Mouse (Mus musculus) layer of hippocampus, adult 18-20 months (tissue): ENCODE data around the gene Fbf1. TPM values are rescaled to one million over a fixed set of nuclear protein-coding genes. Genes with fewer than 3 reads are reported as not detected.
A peak's percentile ranks its signal among the peaks of the same experiment; 100 is the strongest.

Experiments used
- DNase-seq, 2 experiments: peaks; one replicate each; pipeline ENCODE4 v3.0.0; 2022; ENCODE audit warnings: low spot score in 2 of 2
- total RNA-seq, 2 experiments: library from RNA; stranded (reverse); gene quantifications; 2 replicates each; pipeline ENCODE4 v1.2.3; 2021

Gene Fbf1
- total RNA-seq, 2 experiments from 2014 or later: 82.3 to 83.6 TPM

DNA sequence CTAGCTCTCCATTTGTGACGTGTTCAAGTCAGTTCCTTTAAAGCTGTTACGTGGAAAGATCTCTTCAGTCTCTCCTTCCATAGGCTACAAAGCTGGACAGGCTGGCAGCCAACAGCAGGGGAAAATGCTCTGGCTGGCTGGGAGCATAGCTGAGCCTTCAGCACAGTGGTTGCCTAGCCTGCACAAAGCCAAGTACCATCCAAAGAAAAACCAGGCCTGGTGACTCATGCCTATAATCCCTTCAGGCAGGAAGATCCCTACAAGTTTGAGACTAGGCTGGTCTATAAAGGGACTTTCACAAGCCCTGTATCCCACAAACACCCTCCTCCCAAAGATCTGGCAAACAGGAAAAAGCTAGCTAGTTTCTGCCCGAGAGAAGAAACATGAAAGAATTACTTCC lies 17.9 kb upstream of the Fbf1 start:
- no peak for DNase-seq

DNA sequence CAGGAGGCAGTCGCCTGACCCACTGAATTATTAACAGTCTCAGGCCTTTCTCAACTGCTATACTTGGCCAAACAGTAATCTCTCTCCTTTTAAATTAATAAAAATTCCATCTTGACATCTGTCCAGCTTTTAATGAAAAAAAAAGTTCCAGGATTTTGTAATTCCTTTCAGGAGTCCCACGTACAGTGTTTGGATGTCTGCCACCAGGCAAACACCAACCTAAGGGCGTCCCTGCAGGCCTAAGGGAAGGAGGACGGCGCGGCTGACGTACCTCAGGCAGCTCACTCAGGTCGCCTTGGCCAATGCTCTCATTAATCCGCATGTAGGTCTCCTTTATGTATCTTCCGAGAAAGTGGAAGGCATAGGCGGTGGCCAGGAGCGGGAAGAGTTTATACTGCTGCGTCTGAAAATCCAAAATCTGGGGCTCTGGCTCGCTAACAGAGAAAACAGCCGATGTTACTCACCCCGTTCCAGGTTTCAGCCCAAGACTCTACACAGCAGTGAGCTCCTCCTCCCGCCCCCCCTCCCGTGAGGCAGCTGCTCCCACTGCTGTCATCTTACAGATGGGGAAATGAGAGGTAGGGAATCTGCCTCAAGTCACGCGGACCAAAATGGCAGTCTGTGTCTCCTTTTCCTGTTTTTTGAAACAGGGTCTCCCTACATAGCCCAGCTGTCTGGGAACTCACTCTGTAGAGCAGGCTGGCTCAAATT lies 10.6 kb upstream of the Fbf1 start:
- DNase-seq: peak in 1 of 2 experiments; percentile 21

DNA sequence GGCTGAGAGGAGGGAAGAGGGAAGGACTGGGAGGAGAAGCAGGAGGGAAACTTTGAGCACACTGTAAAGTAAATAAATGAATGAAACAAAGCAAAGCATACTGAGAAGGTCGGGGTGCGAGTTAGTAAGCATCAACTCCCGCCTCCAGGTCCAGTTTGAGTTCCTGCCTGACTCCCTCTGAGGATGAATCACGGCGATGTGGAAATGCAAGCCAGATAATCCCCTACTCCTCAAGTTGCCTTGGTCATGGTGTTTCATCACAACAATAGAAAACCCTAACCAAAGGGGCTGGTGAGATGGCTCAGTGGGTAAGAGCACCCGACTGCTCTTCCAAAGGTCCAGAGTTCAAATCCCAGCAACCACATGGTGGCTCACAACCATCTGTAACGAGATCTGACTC lies 8.0 kb upstream of the Fbf1 start:
- DNase-seq: no peak

DNA sequence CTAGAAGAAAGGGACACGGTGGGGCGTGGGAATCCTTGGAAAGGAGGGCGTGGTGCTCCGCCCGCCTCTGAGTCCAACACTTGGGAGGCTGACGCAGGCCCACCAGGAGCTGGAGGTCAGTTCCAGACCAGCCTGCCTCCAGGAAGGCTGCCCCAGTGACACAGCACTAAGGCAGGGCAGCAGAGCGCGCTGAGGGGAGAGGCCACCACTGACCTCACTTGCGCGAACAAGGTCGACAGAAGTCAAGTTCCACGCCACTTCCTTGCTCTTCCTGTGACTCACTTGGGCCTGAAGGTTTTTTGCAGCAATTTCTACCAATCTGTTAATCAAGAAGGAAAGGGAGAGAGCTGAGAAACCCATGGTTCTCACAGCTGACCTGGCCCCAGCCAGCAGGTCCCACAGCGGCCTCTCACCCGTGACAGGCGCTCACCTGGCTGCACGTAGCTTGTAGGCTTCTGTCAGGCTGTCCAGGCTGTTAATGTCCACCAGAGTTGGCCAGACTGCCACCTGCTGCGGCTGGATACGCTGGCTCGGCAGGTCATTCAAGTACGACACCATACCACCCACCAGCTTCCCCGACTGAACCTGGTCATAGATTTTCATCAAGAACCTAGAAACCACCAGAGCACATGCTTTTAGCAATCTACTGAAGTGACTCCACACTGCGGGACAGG lies 6.9 kb upstream of the Fbf1 start:
- DNase-seq: no peak

DNA sequence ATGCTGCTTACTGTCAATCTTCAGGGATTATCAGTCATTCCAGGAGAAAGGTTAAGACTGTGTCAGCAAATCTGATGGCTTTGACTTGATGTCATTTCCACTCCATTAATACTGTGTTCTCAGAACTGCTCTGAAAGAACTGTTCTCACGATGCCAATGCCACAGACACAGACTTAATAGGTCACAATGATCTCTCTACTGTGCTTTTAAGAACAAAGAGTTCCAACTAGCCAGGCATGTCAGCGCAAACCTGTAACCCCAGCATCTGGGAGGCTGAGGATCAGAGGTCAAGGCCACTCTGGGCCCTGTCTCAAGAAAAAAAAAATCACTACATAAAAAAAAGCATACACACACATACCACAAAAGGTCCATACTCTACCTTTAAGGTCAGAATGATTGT lies 4.0 kb upstream of the Fbf1 start:
- DNase-seq: no peak

DNA sequence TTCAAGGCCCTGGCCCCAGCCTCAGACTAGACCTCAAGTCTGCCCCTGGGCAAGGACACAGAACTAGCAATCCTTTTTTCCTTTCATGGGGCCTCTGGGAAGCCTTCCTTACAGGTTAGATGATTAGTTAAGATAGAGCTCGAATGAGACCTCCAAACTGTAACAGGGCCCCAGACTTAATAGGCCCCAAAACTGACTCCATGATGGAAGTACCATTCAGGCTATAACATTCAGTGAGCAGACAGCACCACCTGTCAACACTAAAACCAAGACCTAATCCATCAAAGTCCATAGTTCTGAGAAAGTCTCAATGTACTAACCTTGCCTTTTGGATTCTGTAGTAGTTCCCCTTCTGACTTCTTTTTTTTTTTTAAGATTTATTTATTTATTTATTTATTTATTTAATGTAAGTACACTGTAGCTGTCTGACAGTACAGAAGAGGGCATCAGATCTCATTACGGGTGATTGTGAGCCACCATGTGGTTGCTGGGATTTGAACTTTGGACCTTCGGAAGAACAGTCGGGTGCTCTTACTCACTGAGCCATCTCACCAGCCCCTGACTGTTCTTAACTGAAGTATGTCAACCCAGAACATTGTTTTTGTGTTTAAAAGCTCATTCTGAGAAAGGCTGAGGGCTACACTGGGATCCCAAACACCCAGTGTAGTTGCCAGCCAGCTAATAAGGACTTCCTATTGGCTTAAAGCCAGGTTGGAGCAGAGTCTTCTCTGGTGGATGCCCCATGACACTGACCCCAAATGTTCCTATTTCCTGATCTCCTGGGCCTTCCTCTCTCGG lies 2.2 kb upstream of the Fbf1 start:
- DNase-seq: no peak

DNA sequence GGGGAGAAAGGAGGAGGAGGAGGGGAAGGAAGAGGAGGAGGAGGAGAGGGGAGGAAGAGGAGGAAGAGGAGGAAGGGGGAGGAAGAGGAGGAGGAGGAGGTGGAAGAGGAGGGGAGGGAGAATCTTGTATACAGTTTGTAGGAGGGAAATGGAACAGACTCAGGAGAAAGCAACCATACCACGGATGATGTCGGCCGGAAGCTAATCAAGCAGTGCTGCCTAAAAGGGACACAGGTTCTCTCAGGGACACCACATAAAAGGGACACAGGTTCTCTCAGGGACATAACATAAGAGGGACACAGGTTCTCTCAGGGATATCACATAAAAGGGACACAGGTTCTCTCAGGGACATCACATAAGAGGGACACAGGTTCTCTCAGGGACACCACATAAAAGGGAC lies 1.2 kb upstream of the Fbf1 start:
- DNase-seq: no peak

DNA sequence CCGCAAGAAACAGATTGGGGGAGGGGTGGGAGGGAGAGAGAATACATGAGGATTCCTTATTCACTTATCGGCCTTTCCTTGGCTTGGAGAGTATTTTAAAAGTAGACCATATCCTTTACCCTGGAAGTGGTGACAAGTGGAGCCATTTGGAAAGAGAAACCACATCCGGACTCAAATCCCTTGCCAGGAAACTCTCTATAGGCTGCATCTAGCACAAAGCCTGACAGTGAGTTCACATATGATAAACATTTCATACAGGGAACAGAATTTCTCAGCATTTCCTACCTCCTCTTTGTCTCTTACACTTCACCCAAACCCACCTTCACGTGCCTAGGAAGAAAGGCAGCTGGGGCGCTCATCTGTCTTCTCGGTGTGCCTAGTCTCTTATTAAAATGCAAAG lies 734 bp downstream of the Fbf1 start:
- DNase-seq: no peak

DNA sequence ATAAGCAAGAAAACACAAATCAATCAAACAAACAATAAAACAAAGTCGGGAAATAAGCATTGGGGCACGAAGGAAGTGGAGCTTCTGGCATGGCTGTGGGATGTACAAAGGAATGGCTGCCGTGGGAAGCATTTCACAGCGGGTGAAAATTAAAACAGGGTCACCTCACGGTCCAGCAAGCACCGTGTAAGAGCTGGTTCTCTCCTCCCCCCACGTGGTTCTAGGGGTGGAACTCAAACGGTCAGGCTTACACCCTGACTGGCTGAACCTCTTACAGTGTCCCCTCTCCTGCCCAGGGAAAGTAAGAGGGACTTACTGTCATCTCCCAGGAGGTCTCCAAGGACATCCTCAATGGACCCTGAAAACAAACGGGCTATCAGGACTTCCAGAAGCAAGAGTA lies 5.0 kb downstream of the Fbf1 start:
- DNase-seq: no peak

DNA sequence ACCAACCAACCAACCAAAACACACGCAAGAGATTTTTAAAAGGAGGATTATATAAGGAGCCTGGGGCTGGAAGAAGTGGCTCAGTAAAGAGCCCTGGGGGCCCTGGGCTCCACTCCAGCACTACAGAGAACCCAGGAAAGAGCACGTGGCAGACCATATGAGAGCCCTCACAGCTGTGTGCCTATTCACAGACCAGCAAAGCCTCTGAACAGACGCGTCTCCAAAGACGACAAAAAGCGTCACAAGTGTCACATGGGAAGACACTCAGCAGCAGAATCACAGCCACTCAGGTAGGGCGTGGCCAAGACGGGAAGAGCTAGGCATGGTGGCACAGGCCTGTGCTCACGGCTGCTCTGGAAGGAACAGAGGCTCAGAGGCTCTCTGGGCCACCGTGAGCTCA lies 5.8 kb downstream of the Fbf1 start:
- peak; percentile 54 to 62 for DNase-seq

DNA sequence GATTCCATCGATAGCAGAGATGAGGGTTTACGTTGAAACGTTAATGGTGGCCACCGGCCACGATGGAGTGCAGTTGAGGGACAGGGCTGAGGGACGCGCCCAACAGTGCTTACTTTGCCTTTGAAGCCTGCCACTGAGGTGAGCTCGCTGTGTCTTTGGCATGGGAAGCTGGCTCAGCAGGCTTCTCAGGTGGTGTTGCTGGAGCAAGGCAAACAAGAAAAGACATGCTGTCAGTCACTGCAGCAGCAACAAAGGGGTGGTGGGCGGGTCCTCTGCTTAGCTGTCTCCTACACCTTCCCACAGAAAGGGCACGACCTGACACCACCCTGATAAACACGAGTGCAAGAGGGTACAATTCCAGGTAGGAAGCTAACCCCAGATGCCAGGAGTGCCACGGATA lies 6.7 kb downstream of the Fbf1 start:
- DNase-seq: no peak

DNA sequence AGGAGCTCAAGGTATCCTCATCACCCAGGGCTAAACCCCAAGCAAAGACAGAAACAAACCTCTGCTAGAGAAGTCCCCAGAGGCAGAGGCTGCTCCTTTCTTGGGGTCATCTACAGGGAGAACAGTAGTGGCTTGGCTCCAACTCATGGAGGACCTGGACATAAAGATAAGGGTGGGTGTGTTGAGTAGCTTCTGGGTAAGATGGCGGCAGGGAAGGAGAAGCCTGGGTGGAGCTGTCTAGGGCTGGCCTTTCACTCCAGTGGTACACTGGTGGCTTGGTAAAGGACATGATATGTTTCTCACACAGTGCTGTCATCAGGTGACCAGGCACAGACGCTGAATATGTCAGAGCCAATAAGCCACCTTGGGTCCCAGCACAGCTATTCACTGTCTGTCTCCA lies 17.0 kb downstream of the Fbf1 start:
- DNase-seq: no peak

DNA sequence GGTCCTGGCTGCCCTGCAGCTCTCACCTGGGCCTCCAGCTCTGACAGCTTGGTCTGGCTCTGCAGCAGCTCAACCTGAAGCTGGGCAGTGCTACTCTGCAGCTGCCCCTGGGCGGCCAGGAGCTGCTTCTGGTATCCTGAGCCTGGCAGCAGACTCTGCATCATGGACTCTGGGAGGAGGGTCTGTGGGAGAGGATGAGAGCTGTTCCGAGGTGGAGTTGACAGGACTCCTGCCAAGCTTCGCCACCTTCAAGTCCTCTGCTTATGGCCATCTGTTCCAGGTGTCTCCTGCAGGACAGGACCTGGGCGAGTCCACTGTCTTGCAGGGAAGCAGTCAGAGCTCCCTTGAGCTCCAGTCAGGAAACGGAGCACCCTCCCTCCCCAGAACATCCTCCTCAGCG lies 18.6 kb downstream of the Fbf1 start:
- DNase-seq: no peak

DNA sequence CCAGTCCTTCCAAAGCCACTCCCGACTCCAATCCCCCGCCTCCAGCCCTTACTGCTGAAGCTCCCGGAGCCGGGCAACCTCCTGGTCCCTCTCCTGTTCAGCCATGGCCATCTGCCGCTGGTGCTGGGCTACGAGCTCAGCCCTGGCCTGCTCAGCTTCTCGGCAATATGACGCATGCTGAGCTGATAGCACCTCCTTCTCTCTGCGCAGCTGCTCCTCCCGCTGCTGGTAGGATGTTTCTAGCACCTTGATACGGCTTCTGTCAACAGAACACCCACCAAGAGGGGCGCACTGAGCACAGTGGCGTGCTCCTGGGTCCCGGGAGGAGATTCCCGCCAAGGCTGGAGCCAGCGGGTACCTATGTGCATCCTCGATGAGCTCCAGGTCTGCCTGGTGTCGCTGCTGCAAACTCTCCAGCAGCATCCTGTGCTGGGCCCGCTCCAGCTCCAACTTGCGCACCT lies 19.2 kb downstream of the Fbf1 start:
- peak in 1 of 2 experiments; percentile 58 for DNase-seq

DNA sequence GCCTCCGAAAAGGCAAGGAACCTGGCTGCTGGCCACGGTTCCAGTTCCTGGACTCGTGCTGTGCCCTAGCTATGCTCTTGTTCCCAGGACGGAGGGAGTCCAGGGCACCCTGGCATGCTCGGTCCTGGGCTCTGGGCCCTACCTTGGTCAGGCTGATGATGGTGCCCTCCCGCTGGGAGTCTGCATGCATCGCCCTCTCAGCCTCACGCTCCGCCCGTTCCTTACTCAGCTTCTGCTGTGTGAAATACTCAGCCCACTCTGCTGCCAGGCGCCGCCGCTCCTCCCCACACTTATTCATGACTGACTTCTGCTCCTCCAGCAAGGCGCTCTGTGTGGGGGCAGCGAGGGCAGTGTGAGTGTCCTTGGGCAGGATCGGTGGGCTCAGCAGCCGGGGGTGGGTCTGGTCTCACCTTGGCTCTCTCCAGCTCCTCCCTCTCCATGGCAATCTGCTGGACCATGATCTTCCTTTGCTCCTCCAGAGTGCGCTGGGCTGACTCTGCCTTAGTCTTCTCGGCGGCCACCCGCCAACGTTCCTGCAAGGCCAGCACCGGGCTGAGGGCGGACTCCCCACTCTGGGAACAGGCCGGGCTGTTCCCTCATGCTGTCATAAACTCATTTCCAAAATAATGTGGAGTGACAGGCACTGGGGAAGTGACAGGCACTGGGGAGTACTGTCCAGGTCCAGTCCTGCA lies 21.5 kb downstream of the Fbf1 start:
- DNase-seq: peak; percentile 75 to 81

DNA sequence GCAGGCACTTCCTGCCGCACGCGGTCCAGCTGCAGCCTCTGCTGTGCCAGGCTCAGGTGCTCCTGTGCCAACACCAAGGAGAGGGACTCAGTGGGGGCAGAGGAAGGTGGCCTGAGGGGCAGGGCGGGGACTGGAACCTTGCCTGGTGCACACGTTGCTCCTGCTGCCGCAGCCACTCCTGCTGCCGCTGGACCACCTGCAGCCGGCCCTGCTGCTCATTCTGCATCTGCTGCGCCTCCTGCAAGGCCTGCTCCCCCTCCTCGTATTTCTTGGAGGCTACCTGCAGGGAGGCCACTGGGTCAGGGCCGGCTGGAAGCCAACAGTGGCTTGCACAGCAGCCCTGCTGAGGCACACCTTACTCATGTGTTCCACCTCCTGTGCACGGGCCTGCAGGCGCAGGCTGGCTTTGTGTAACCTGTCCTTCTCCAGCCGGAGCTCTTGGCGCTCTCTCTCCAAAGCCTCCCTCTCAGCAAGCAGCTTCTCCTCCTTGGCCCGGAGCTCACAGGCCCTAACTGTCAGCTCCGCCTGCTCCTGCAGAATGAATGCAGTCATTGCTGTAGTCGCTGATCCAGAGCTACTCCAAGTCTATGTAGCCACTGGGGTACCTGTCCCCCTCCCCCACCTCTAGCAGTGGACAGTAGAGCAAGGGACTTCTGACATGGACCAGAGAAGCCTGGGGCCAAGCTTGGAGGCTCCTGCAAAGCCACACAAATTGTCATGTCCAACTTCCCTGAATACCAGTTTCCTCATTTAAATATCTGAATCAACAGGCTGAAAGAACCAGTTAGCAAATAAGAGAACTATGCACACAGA lies 22.3 kb downstream of the Fbf1 start:
- no peak for DNase-seq

DNA sequence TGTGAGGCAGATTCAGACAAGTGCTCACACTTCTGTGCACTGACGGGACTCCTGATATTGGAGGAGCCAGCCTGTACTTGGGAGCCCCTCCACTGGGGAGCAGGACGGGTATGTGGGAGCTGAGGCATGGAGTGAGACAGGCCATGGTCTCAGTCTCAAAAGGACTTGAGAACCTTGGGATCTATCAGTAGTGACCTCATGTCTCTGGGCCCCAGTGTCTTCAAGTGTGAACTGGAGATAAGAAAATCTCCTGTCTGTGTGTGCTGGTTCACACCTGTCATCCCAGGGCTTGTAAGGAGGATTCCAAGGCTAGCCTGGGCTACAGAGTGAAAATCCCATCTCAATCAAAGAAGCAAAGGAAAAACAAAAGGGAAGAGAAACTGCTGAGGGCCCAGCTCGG lies 24.5 kb downstream of the Fbf1 start:
- DNase-seq: no peak

DNA sequence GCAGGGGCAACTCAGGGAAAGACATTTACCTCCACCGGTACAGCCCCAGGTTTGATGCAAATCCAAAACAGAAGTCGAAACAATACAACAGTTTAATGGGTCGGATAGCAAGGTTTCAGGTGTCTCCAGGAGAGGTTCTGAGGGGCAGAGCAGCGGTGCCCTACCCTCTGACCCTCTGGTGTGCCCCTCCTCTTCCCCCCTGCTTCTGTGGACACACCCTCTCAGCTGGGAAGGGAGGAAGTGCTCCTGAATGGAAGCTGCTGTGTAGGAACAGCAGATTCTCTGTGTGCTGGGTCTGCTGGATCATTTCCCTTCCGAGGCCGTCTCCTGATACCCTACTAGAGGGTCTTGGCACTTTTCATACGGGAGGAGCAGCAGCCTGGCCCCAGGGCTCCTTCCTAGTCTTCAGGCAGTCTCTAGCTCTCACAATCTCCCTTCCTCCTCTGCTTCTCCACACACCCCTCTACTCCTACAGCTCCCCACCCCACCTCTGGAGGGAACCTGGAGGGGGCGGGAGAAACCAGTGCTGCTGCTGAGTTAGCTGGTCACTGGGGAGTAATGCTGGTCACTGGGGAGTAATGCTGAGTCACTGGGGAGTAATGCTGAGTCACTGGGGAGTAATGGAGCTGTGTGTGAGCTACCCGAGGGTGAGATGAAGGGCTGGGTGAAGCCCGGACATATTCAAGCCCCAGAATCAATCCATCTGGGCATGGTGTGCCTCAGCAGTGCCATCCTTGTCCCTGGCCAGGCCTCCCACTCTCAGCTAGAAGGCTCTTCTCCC lies 25.6 kb downstream of the Fbf1 start:
- no peak for DNase-seq

DNA sequence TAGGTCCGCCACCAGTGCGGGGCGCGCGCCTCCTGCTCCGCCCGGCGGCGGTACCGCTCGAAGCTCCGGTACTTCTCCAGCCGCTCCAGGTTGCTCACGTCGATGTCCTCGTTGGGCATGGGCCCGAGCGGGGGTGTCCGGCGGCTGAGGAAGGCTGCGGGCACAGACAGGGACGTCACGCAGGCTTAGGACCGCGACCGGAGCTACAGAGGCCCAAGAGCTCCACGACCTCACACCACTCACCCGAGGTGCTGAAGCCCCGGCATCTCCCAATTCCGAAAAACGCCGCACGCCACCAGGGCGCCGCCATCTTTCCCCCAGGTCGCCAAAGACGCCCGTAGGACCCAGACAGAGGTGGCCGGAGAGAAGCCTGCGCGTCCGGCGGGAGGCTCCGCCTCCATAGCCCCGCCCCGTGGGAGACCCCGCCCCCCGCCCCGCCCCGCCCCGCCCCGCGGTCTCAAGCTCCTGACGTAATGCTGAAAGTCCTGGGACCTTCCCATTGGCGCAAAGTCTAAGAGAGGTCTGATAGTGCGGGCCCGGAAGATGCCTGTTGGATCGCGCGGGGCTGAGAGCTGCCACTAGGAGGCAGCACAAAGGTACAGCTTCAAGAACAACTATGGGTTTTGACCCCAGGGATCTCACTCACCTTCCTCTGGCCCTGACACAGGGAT lies 29.4 kb downstream of the Fbf1 start, which contains the start of gene Mrpl38:
Gene Mrpl38 (minus strand): TSS at position 401 of the 671 bp plus-strand sequence.
- peak; percentile 73 to 88 for DNase-seq
